Mouse (Mus musculus) thymus, postnatal 25 days (tissue): ENCODE measurements around the gene Wnk1.
A peak's percentile ranks its signal among the peaks of the same experiment; 100 is the strongest.

Experiments
- DNase-seq: peaks from one replicate; pipeline ENCODE4 v3.0.0; 2022

Wnk1 gene

DNA sequence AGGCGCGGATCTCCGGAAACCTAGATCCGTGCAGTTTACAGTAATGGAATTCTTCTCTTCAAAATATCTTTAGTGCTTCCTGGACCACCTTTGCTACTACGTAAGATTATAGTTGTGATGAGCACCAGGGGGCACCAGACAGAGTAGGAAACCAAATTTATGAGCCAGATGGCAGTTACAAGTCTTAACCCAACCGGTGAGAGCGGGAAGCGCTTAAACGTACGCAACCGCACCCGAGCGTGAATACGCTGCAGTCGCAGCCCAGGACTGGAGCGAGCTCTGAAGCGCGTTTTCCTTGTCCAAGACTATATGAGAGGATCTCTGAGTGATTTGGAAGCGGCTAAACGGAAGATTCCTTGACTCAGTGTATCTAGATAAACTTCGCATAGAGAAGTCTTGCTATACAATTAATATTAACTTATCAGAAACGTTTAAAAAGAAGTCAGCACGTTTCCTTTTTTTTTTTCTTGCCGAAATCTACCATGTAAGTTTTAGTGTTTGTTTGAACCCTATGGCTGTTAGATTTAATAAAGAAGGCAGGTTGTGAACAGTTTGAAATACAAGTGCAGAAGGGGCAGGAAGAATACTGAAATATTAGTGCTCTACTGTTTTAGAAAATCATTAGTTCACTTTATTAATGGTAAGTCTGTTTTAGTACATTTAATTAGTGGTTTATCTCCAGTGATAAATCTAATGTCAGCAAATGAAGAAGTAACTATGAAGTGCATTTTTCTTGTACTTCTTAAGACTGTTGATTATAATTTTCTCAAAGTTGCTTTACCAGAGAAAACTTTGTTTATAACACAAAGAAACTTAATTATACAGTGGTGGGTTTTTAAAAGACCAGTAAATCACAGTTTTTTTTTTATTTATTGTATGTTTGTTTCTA, 1.4 kb upstream of the Wnk1 start:
- DNase-seq, result peak; percentile 91

GRCm38 (mm10) chr6:120039256-120039563, 738 bp upstream of the Wnk1 start:
- DNase-seq, result no peak

- DNase-seq, result peak; percentile 84
These were observed 671 bp downstream of the Wnk1 start for GRCm38 (mm10) chr6:120037636-120038365.

- DNase-seq, result peak; percentile 70
These were observed 1.4 kb downstream of the Wnk1 start for GRCm38 (mm10) chr6:120037004-120037635.

DNA sequence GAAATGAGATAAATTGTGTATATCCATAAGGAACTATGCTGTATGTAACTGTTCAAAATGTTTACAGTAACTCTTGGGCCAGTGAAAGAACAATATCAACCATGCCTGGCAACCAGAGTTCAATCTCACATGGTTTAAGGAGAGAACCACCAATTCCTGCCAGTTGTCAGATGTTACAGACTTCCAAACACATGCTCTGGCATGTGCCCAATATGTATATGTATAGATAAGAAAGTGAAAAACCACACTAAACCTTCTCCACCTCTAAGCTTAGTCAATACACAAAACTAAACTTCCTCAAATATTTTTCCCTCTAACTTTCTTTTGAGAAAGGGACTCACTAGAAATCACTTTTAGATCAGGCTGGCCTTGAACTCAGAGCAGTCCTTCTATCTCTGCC, 13.9 kb downstream of the Wnk1 start:
- DNase-seq, result no peak

DNA sequence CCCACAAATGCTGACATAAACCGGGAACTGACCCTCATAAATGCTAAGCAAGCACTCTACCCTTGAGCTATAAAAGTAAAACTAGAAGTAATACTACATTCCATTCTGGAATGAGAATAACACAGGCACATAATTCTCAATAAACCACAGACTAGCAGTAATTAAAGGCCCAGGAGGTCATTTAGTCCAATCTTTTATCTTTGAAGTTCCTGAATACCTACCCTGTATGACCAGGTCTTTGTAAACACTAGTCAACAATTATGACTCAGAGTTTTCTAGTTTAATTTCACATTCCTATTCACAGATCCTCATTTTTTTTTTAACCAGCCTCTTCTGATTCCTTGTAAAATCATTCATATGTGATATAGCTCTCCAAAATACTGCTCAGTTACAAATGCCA, 14.7 kb downstream of the Wnk1 start:
- no peak for DNase-seq

DNA sequence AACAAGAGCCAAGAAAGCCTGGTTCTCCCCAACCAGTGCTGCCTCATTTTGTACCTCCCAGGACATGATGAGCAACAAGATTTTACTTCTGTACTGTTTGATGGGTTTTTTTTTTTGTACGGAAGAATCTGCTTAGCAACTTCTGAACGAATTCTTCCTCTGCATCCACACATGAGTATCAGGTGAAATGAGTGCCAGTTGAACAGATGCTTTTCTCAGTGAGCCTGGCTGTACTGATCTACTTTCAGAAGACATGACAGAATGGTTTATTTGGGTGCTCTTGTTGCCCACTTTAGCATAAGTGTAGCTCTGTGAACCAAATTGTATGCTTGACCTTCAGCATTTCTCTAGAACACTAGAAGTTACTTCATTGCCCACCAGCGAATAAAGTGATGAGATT, 16.4 kb downstream of the Wnk1 start:
- no peak for DNase-seq

GRCm38 (mm10) chr6:120019697-120020096, 18.8 kb downstream of the Wnk1 start:
- DNase-seq, result no peak

GRCm38 (mm10) chr6:120013125-120013524, 25.3 kb downstream of the Wnk1 start:
- no peak for DNase-seq

DNA sequence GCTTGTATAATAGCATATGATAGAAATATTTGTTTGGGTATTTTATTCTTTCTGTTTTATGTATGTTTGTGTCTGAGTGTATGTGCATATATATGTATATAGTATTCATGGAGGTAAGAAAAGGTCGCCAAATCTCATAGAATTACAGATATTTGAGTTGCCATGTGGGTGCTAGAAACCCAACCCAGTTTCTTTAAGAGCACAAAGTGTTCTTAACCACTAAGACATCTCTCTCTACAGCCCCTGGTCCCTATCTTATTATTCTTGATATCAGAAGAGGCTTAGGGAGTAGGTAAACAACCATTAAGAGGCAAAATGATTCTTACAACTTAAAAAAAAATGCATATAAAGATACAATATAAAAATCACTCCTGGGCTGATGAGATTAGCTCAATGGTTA, 27.0 kb downstream of the Wnk1 start:
- no peak for DNase-seq

DNA sequence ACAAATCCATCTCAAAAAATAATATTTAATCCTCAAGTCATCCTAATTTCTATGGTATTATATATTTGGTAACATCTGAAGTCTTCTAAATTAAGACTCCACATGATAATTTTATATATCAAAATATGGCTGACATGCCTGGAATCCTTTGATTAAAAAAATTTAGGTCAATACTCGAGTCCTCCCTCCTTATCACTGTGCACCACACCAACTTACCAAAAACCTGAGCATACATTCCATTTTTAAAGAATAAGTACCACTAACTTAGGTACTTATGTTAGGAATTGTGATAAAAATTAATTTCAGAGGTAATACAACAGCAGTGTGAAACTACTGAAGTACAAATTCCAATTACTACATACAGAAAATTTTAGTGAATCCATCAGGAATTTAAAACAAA, 27.5 kb downstream of the Wnk1 start:
- no peak for DNase-seq

DNA sequence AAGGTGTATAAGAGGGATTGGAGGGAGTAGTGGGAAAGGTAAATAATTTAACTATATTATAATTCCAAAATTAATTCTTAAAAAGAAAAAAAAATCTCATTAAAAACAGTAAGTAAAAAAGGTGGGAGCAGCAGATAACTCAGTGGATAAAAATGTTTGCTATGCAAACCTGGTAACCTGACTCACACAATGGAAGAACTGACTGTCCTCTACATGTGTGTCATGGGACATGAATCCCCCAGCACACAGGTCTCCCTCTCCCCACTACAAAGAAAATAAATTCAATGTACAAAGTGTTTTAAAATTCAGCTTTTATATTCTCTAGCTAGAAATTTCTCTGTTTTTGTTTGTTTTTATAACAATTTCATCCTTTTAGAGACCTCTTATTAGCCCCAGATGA, 27.9 kb downstream of the Wnk1 start:
- no peak for DNase-seq

- no peak for DNase-seq
These were observed 36.8 kb downstream of the Wnk1 start for GRCm38 (mm10) chr6:120001718-120002117.

DNA sequence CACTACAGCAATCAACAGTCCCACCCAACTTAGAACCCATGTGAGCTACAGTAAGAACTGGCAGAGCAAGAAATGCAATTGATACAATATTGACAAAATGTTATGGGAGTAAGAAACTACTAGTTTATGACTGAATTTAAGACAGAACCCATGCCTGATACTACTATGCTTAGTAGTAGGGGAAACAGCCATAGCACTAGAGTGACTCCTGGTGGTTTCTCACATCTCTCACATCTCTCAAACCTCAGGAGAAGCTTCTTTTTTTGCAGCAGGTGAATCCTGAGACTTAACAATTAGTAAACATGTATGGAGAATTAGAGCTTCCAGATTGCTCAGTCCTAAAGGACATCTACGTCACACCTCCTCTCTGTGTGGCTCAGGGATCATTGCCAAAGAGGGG, 42.0 kb downstream of the Wnk1 start:
- no peak for DNase-seq

DNA sequence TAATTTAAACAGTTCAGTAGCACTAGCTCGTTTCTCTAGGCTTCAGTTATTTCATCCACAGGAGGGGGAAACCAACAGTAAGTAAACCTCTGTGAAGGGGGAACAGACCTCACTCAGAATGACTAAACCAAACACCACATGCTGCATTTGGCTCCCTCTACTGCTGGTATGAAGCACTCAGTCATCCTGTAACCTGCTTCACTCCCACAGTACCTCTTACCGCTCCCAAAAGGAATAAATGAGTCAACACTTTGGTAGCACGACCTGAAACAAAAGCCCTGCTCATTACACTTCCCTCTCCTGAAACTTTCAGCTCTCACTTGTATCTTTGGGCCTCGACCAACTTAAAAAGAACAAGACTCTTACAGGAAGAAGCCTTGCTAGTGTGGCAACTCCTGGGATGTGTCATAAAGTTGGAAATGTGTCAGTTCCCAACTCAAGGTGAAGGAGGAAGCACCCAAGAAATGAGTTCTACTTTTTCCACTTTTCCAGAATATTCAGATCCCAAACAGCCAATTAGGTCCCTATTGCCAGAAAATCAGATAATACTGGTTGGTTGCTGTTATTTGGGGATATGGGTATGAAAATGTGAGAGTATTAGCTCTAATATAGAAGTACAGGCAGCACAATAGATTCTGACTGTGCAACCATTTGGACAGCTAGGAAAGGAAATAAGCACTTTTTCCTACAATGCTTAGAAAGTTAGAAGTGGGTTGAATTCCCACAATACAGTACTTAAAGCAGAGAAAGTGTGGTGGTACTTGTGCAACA, 114.1 kb downstream of the Wnk1 start:
- DNase-seq, result no peak

- DNase-seq, result no peak
These were observed 115.9 kb downstream of the Wnk1 start for GRCm38 (mm10) chr6:119922544-119922943.

- DNase-seq, result no peak
These were observed 116.3 kb downstream of the Wnk1 start for GRCm38 (mm10) chr6:119922136-119922535.

- DNase-seq, result peak; percentile 74
These were observed 119.8 kb downstream of the Wnk1 start for GRCm38 (mm10) chr6:119918561-119919181.

- no peak for DNase-seq
These were observed 122.8 kb downstream of the Wnk1 start for GRCm38 (mm10) chr6:119915710-119916109.

GRCm38 (mm10) chr6:119912046-119912445, 126.4 kb downstream of the Wnk1 start:
- DNase-seq, result no peak

GRCm38 (mm10) chr6:119905461-119905860, 133.0 kb downstream of the Wnk1 start:
- DNase-seq, result no peak

DNA sequence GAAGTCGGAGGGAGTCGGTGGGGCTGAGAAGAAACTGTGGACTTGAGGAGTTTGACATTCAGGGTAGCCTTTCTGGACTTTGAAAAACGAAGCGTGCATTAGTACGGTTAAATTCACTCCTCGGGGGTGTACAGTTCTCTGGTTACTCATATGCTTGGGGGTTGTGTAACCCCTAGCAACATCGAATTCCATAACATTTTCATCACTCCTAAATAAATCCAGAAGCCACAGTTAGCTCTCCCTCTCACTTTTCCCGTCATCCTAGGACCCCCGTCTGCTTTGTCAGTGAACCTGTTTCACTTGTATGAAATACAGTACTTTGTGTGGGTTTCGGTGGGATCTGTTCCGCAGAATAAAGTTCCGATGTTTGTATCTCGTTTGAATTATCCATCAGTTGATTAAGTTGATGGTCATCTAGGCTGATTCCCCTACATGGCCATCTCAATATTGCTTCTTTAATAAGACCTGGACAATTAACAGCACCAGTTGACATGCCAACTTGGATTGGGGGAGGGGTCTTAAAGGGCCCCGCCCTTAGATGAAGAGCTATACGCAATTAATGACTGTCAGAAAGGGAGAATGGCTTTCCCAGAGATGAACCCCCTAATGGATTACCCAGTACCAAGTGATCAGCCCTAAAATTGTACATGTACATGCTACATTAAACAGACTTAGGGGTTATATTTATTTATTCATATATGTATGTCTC, 135.2 kb downstream of the Wnk1 start:
- no peak for DNase-seq
